Mouse (Mus musculus) embryonic facial prominence, embryonic 14.5 days (tissue): Measurements from ENCODE around the gene AW549877. TPM values are rescaled to one million over a fixed set of nuclear protein-coding genes. Genes with fewer than 3 reads are reported as not detected.

Experiments used
- ATAC-seq: fragments of 200-750 bp; cut with Nextera tagmentation; 2 replicates; pipeline ENCODE4 v1.8.0; 2017; ENCODE audit warnings: low read depth, moderate number of reproducible peaks, moderate TSS enrichment
- DNase-seq: peaks from one replicate; pipeline ENCODE4 v3.0.0-alpha.2; 2015; ENCODE audit warnings: low spot score
- H3K27ac ChIP-seq: fragments of 300-500 bp; sonication (generic); replicated peaks from 2 replicates; pipeline ENCODE4 v1.5.1; 2014; ENCODE audit warnings: low read depth, mild to moderate bottlenecking, low read length, moderate library complexity
- H3K27me3 ChIP-seq: fragments of 300-500 bp; sonication (generic); replicated peaks from 2 replicates; pipeline ENCODE4 v1.6.1; 2014; ENCODE audit warnings: low read length; ENCODE audit not compliant: control insufficient read depth, insufficient read depth
- H3K36me3 ChIP-seq: fragments of 300-500 bp; sonication (generic); 2 replicates; pipeline ENCODE4 v1.6.1; 2014; ENCODE audit warnings: low read length, mixed read lengths; ENCODE audit not compliant: control insufficient read depth, insufficient read depth
- H3K4me1 ChIP-seq: fragments of 300-500 bp; sonication (generic); 2 replicates; pipeline ENCODE4 v1.6.1; 2014; ENCODE audit warnings: antibody characterized with exemption, low read length; ENCODE audit not compliant: control insufficient read depth, insufficient read depth
- H3K4me2 ChIP-seq: fragments of 300-500 bp; sonication (generic); 2 replicates; pipeline ENCODE4 v1.6.1; 2014; ENCODE audit warnings: low read depth, mild to moderate bottlenecking, low read length, moderate library complexity, mixed read lengths
- H3K4me3 ChIP-seq: fragments of 300-500 bp; sonication (generic); 2 replicates; pipeline ENCODE4 v1.5.1; 2014; ENCODE audit warnings: low read depth, mild to moderate bottlenecking, low read length
- H3K9ac ChIP-seq: fragments of 300-500 bp; sonication (generic); 2 replicates; pipeline ENCODE4 v1.6.1; 2014; ENCODE audit warnings: low read depth, mild to moderate bottlenecking, low read length, moderate library complexity, mixed read lengths
- H3K9me3 ChIP-seq: fragments of 300-500 bp; sonication (generic); 2 replicates; pipeline ENCODE4 v1.6.1; 2016; ENCODE audit warnings: low read length; ENCODE audit not compliant: control insufficient read depth
- WGBS: fragments of 180-500 bp; shearing (Covaris S2); extraction: QIAGEN DNeasy Blood & Tissue Kit; methylation state at CpG from one replicate; pipeline ENCODE4 v1.1.7; 2014; 5-methylcytosine and 5-hydroxymethylcytosine counted together
- polyA plus RNA-seq: library from polyadenylated mRNA; unstranded; fragments of >200 nt; fragmentation: Nextera tagmentation; extraction: Ambion mirVana; gene quantifications from 2 replicates; pipeline ENCODE4 v1.2.1, GENCODE M21; 2014

Gene AW549877
- 41.8 and 44.5 TPM in 2 replicates for polyA plus RNA-seq

GRCm38 (mm10) chr15:3995448-3996266, at the start of gene AW549877:
AW549877 (minus strand) TSS chr15:3995744.
- Histone ChIP-seq H3K4me2 (peak within 1 kb of the TSS; percentile 65), H3K4me3 (peak within 1 kb of the TSS; percentile 87), H3K27me3 (no peaks in the 10 kb centered on the region), H3K36me3 (peaks cover 15% of the 10 kb centered on the region; the same call in 1 of the 2 replicates), H3K9ac (peak within 1 kb of the TSS; percentile 89), H3K27ac (peak within 1 kb of the TSS; percentile 94), H3K4me1 (peaks cover 6% of the 10 kb centered on the region), H3K9me3 (no peaks in the 10 kb centered on the region)
- peak; percentile 99 for ATAC-seq
- DNase-seq = peak; percentile 99
- 0% methylated on average over 38 of the region's 61 CpGs for WGBS

GRCm38 (mm10) chr15:4043032-4043471, 47.5 kb upstream of the AW549877 start:
- no peak overlapping the region for H3K9ac ChIP-seq
- no peaks in the 10 kb centered on the region for H3K9me3 ChIP-seq
- 21% methylated on average over 4 of the region's 4 CpGs for WGBS
- no peak overlapping the region for H3K27ac ChIP-seq
- no peak overlapping the region for H3K4me3 ChIP-seq
- DNase-seq (peak; percentile 31), ATAC-seq (no peak)
- peaks cover 50% of the 10 kb centered on the region for H3K36me3 ChIP-seq
- no peaks in the 10 kb centered on the region for H3K27me3 ChIP-seq
- no peaks in the 10 kb centered on the region for H3K4me1 ChIP-seq
- H3K4me2 ChIP-seq = no peak overlapping the region

- ATAC-seq (no peak), DNase-seq (no peak)
- WGBS = 48% methylated on average over 3 of the region's 3 CpGs
- H3K4me2 ChIP-seq = no peak overlapping the region
- H3K4me1 ChIP-seq = no peaks in the 10 kb centered on the region
- H3K9ac ChIP-seq = no peak overlapping the region
- H3K27me3 ChIP-seq = no peaks in the 10 kb centered on the region
- H3K27ac ChIP-seq = no peak overlapping the region
- peaks cover 49% of the 10 kb centered on the region for H3K36me3 ChIP-seq
- no peaks in the 10 kb centered on the region for H3K9me3 ChIP-seq
- no peak overlapping the region for H3K4me3 ChIP-seq
Measured at GRCm38 (mm10) chr15:4042423-4042822, 46.9 kb upstream of the AW549877 start.

- H3K27me3 ChIP-seq = no peaks in the 10 kb centered on the region
- no peaks in the 10 kb centered on the region for H3K9me3 ChIP-seq
- H3K4me2 ChIP-seq = no peak overlapping the region
- peaks cover 29% of the 10 kb centered on the region for H3K36me3 ChIP-seq
- peaks cover 4% of the 10 kb centered on the region; the same call in 1 of the 2 replicates for H3K4me1 ChIP-seq
- no peak for ATAC-seq
- no peak overlapping the region for H3K9ac ChIP-seq
- DNase-seq = no peak
- H3K4me3 ChIP-seq = no peak overlapping the region
- WGBS = 77% methylated on average over 3 of the region's 3 CpGs
- no peak overlapping the region for H3K27ac ChIP-seq
Measured at GRCm38 (mm10) chr15:4033168-4034004, 37.8 kb upstream of the AW549877 start.

- Histone ChIP-seq H3K36me3 (no peaks in the 10 kb centered on the region), H3K4me2 (no peak overlapping the region), H3K27ac (no peak overlapping the region), H3K4me1 (peaks cover 18% of the 10 kb centered on the region), H3K9ac (no peak overlapping the region), H3K4me3 (no peak overlapping the region), H3K9me3 (no peaks in the 10 kb centered on the region), H3K27me3 (no peaks in the 10 kb centered on the region)
- no peak for DNase-seq
- ATAC-seq = no peak
Measured at GRCm38 (mm10) chr15:4028960-4029359, 33.4 kb upstream of the AW549877 start.

- no peak overlapping the region for H3K9ac ChIP-seq
- H3K27me3 ChIP-seq = no peaks in the 10 kb centered on the region
- H3K4me1 ChIP-seq = peaks cover 18% of the 10 kb centered on the region
- H3K36me3 ChIP-seq = no peaks in the 10 kb centered on the region
- H3K27ac ChIP-seq = no peak overlapping the region
- no peaks in the 10 kb centered on the region for H3K9me3 ChIP-seq
- 76% methylated on average over 6 of the region's 6 CpGs for WGBS
- no peak for DNase-seq
- H3K4me3 ChIP-seq = no peak overlapping the region; the same call in 1 of the 2 replicates
- H3K4me2 ChIP-seq = peak overlapping the region; percentile 62; the same call in 1 of the 2 replicates
- no peak for ATAC-seq
Measured at GRCm38 (mm10) chr15:4028411-4028700, 32.8 kb upstream of the AW549877 start.

GRCm38 (mm10) chr15:4027671-4028410, 32.3 kb upstream of the AW549877 start:
- Histone ChIP-seq H3K4me1 (peaks cover 18% of the 10 kb centered on the region), H3K27ac (peak overlapping the region; percentile 99), H3K36me3 (no peaks in the 10 kb centered on the region), H3K4me3 (peak overlapping the region; percentile 68), H3K4me2 (peak overlapping the region; percentile 62), H3K9ac (peak overlapping the region; percentile 88), H3K9me3 (no peaks in the 10 kb centered on the region), H3K27me3 (no peaks in the 10 kb centered on the region)
- DNase-seq = peak; percentile 18
- 6% methylated on average over 6 of the region's 6 CpGs for WGBS
- no peak for ATAC-seq

- H3K27ac ChIP-seq = peak overlapping the region; percentile 99
- H3K9ac ChIP-seq = peak overlapping the region; percentile 88
- H3K4me1 ChIP-seq = peaks cover 18% of the 10 kb centered on the region
- no peaks in the 10 kb centered on the region for H3K27me3 ChIP-seq
- under 1% methylated on average over 40 of the region's 65 CpGs for WGBS
- peak; percentile 87 for ATAC-seq
- no peaks in the 10 kb centered on the region for H3K36me3 ChIP-seq
- DNase-seq = peak; percentile 95
- H3K9me3 ChIP-seq = no peaks in the 10 kb centered on the region
- H3K4me2 ChIP-seq = peak overlapping the region; percentile 62
- peak overlapping the region; percentile 68 for H3K4me3 ChIP-seq
Measured at GRCm38 (mm10) chr15:4026831-4027584, 31.5 kb upstream of the AW549877 start.
